Mouse (Mus musculus) layer of hippocampus, adult 2 months (tissue): ENCODE results near the gene Atic. TPM values are rescaled to one million over a fixed set of nuclear protein-coding genes. Genes with fewer than 3 reads are reported as not detected.
A peak's percentile ranks its signal among the peaks of the same experiment; 100 is the strongest.

Experiments used
- DNase-seq, 2 experiments: peaks; one replicate each; pipeline ENCODE4 v3.0.0; 2022; ENCODE audit warnings: low spot score in 2 of 2
- H3K27ac ChIP-seq: fragments of 200-600 bp; 2 replicates; pipeline ENCODE4 v1.8.1; 2022
- H3K4me3 ChIP-seq: fragments of 200-600 bp; 2 replicates; pipeline ENCODE4 v1.8.1; 2022; ENCODE audit warnings: mild to moderate bottlenecking
- CTCF ChIP-seq: fragments of 200-600 bp; conservative IDR thresholded peaks from 2 replicates; pipeline ENCODE4 v1.8.1; 2022; ENCODE audit warnings: antibody characterized with exemption, mild to moderate bottlenecking, moderate library complexity
- long read RNA-seq, 2 experiments: library from polyadenylated mRNA; stranded (forward); transcript quantifications; one replicate each; pipeline ENCODE4 v2.0.0; 2021; ENCODE audit warnings: borderline mapping rate in 2 of 2
- total RNA-seq, 2 experiments: library from RNA; stranded (reverse); gene quantifications; 2 replicates each; pipeline ENCODE4 v1.2.3; 2021

The Atic gene
- 10 to 100 TPM; 31.7 to 37.9 TPM for total RNA-seq
- long read RNA-seq, experiment 1, transcript Atic-201 (16 exons, 2,845 nt): major isoform, 11 of 13 reads
- long read RNA-seq, experiment 1, partial matches to known transcripts: 1 of 13 reads
- long read RNA-seq, experiment 1, other reads (novel, unspliced or antisense): 1 of 13 reads
- long read RNA-seq, experiment 2, transcript Atic-201 (16 exons, 2,845 nt): major isoform, 8 of 17 reads
- long read RNA-seq, experiment 2, partial matches to known transcripts: 8 of 17 reads
- long read RNA-seq, experiment 2, other reads (novel, unspliced or antisense): 1 of 17 reads

DNA sequence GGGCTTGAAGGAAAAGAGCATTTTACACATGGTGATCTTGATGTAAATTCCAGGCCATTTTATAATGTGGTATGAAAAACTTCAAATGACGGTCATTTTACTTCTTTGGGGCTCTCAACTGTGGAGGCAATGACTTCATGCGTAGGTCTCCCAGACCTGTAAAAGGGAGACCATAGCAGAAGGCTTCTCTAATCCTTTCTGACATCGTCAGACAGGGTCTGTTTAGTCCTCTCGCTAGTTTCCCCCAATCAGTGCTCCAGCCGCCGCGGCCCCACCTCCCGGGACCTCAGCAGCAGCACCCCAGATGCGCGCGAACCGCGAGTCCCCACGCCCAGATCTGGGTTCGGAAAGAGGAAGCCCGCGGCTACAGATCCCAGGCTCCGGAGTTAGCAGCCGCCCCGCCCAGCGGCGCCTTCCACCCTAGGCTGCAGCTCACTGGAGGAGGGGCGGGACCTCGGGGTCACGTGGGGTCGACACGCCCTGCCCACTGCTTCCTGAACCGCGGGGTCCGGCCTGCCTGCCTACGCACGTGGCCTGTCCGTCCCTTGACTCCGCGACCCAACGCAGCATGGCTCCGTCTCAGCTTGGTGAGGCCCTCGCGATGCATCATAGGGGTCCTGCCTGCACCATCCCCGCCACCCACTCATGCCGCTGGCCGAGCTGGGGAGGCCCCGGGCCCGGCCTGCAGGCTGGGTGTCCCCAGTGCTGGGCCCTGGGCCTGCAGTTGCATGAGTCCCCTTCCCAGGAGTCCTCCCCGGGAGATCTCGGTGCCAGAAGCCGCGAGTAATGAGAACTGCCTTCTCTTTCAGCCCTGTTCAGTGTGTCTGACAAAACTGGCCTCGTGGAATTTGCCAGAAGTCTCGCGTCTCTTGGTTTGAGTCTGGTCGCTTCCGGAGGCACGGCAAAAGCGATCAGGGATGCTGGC, at the start of gene Atic:
Atic (plus strand) TSS at position 463 of the 925 bp plus-strand sequence.
- H3K4me3 ChIP-seq: peak within 1 kb of the TSS; percentile 70
- H3K27ac ChIP-seq: peak within 1 kb of the TSS; percentile 81
- DNase-seq: peak; percentile 79 to 82
- TF ChIP-seq CTCF: no peak

DNA sequence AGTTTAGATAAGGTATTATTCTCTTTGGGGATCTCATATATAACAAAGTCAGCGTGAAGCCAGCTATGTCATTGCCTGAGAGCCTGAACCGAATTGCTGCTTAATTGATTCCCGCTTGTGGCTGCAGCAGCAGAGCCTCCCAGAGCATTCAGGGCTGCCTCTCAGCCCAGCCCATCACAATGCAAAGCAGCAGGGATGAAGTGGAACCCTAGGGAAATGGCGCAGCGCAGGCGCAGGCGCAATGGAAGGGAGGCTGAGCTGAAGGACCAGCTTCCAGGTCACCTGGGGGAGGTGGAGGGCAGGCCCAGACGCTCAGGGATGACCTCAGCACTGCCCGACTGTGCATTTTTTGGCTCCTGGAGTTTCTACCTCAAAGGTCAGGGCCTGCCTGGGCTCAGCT, 49.7 kb upstream of the Atic start:
- H3K4me3 ChIP-seq: no peak overlapping the region
- no peak for DNase-seq
- TF ChIP-seq CTCF: no peak

DNA sequence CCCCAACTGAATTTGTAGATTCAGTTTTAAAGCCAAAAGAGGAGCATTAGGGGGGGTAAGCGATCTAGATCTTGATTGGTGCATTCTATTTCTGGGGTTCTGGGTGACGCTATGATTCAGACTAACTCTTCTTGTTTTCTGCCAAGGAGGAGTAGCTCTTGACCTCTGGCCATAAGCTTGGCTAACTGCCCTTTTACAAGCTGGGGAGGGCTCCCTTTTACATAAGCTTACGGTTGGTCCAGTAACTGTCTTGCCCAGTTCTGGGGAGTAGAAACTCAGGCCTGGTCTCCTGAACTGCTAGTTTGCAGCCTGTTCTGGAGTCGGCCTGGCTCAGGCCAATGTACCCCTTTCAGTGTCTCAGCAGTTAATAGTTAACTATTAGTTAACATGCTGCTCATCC, 41.9 kb upstream of the Atic start:
- Histone ChIP-seq H3K4me3 (no peak overlapping the region), H3K27ac (no peak overlapping the region)
- TF ChIP-seq CTCF: no peak
- no peak for DNase-seq

More for the DNA sequence above, 49.7 kb upstream of the Atic start:
- H3K27ac ChIP-seq: no peak overlapping the region

DNA sequence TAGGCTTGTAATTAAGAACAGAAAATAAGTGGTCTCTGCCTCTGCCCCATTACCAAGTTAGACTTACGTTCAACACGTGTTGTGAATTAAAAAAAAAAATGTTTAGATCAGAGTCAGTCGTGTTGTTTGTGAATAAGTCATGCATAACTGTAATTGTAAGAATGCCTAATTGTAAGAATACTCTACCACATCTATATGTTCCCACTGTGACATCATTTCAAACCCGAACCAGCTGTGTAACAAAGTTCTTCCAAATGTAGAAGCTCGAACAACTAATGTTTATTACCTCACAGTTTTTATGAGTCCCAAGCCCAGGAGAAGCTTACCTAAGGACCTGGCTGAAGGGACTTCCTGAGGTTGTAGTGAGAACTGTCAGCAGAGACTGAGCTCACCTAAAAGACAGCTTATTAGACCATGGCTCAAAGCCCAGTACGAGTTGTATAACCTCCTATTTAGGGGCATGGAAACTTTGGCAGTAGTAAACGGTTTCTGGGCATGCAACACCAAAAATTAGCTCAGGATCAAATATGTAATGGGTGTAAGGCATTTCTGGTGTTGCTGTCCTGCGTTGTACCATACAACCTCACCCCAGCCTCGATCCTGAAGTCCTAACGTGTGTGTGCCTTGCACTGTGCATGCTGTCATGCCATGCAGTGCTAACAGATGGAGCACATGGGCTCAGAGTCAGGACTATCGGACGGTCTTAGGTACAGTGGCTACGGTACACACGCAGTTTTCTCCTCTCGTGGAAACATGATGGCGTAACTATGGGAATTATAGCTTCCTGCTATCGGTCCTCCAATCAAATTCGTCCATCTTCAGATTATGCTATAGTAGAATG, 27.9 kb upstream of the Atic start:
- TF ChIP-seq CTCF: no peak
- no peak for DNase-seq
- no peak overlapping the region for H3K27ac ChIP-seq
- H3K4me3 ChIP-seq: no peak overlapping the region

DNA sequence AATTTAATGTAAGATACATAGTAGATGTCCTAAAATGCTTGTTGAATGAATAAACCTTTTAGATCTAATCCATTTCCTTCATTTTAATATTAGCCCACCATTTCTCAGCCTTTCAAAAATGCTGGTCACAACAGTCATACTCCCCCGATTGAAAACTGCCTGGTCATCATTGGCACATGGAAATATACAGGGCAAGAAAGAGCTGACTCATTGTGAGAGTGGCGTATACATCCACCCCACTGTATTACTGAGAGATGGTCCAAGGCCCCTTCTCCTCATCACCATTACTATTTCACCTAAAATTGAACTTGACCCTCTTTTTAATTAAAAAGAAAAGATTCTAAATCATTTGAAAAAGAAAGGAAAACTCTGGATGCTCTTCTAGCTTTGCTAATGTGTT, 26.2 kb upstream of the Atic start:
- H3K4me3 ChIP-seq: no peak overlapping the region
- H3K27ac ChIP-seq: no peak overlapping the region
- DNase-seq: no peak
- no peak for TF ChIP-seq CTCF

DNA sequence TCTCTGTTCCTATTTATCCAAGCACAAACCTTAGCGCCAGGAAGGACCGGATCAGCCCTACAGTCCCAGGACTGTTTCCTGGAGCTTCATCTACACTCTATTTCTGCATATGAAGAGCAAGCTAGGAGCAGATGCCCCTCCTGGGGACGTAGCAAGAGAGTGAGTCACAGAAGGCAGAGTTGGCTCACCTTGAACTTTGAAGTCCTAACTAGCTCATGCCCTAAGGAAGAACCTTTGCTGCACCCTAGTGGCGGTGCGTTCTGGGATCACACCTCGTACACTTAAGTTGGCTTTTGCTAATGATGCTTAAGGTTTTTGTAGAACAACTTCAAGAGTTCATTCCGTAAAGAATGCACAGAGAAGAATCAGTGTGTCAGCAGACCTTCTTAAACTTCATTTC, 25.3 kb upstream of the Atic start:
- TF ChIP-seq CTCF: peak; percentile 68
- Histone ChIP-seq H3K4me3 (no peak overlapping the region), H3K27ac (no peak overlapping the region)
- no peak for DNase-seq

DNA sequence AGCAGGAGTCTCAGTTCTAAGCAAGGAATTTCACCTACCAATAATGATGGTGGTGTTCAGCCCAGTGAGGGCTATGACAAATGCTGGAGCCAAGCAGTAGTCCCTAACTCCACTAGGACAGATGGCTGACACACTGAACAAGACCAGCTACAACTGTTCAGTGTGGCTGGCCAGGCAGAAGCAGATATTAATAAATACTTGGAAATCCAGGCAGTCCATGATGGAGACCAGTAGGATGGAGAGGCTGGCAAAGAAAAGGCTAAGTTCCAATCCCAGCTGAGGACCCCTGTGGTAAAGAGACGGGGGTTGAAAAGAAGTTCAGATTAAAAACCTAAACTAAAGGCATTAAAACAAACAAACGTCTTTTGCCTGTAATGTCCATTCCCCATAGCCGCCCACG, 17.3 kb upstream of the Atic start:
- no peak overlapping the region for H3K27ac ChIP-seq
- H3K4me3 ChIP-seq: no peak overlapping the region
- no peak for DNase-seq
- no peak for TF ChIP-seq CTCF

DNA sequence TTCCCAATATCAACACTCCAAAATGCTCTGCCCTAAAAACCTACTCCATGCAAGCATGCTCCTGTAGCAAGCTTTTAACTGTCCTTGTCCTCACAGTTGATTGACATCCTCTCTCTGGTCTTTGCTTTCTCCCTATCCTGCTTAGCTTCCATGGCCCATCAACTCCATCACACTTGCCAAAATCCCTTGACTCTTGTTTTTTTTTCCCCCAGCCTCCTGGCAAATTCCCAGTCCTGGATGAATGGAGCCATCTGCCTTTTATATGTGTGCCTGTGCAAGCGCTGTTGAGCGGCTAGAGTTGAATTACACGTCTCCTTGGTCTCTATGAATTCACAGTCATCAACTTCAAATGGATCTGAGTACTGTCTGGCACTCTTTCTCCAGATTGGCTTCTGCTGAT, 16.5 kb upstream of the Atic start:
- Histone ChIP-seq H3K27ac (no peak overlapping the region), H3K4me3 (no peak overlapping the region)
- no peak for TF ChIP-seq CTCF
- no peak for DNase-seq

DNA sequence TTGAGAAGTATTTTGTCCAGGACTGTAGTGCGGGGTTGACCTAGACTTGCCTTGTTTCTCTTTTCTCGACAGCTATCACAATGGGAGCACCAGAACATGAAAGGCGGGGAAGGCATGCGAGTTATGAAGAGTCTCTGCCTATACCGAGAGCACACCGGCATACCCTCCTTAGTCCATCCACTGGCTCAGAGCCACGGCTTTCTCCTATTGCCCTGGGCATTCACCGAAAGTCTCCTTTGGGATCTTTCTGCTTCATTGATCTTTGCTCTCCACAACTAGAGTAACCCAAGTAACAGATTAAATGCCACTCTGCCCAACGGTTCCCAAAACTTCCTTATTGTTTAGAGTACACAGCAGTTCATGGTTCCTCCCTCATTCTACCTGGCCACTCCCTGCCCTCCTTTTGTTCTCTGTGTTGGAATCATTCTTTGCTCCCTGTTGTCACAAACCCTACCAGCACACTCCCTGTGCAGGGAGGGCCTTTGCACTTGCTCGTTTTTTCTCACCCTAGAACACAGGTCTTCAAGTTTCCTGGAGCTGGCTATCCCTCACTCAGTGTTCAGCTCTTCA, 6.2 kb upstream of the Atic start:
- H3K27ac ChIP-seq: no peak overlapping the region
- TF ChIP-seq CTCF: no peak
- no peak for DNase-seq
- H3K4me3 ChIP-seq: no peak overlapping the region

DNA sequence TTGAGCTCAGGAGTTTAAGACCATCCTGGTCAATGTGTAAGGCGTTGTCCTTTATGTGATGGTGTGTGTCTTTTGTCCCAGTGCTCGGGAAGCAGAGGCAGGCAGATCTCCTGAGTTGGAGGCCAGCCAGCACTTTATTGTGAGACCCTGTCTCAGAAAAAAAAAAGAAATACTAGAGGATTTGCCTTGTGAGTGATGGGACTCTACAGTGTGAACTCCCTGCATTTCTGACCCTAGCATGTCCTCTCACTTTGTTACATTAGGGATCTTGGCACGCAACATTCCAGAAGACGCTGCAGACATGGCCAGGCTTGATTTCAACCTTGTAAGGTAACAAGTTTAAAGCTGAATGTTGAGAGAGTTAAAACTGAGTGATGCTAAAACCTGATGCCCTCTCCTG, 3.7 kb downstream of the Atic start:
- H3K4me3 ChIP-seq: no peak overlapping the region
- TF ChIP-seq CTCF: no peak
- DNase-seq: no peak
- no peak overlapping the region for H3K27ac ChIP-seq

DNA sequence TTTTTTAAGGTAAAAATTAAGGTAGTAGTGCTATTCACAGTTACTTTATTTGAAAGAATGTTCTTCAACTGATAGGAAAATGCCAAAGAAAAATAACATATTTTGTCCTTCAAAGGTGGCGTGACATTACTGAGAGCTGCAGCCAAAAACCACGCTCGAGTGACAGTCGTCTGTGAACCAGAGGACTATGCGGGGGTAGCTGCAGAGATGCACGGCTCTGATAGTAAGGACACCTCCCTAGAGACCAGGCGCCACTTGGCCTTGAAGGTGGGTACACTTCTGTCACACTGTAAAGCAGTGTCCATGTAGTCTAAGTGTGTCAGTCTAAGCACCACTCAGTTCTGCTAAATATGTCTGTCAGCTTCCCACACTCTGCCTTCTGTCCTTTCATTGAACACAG, 7.3 kb downstream of the Atic start:
- no peak for DNase-seq
- H3K4me3 ChIP-seq: no peak overlapping the region
- no peak for TF ChIP-seq CTCF
- no peak overlapping the region for H3K27ac ChIP-seq

DNA sequence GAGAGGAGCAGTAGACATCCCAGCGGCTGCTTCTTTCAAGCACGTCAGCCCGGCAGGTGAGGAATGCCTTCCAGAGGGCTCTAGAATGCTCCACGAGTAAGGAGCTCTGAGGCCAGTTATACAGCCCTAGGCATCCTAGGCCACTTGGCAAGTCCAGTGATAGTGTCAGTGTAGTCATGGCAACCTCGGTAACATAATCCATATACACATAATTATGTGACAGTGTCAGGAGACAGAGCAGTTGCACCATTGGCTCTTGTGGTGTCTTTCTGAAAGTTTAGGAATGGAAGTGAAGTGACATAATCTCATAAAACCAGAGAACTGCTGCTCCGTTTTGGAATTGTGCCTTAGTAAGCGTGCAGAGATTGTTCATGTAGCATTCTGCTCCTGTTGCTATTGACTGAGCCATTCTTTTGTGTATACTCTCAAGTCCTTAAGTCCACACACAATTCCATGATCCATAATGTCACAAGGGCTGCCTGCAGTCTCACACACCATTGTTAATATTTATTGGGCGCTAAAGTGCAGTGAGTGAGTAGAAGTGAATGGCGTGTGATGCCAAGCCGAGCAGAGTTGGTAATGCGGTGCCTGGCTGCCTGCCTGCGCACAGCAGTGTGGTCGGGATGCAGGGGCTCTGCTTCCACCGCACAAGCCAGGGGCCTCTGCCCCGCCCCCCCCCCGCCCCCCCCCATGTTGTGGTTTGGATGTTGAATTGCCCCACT, 11.1 kb downstream of the Atic start:
- Histone ChIP-seq H3K27ac (no peak overlapping the region), H3K4me3 (no peak overlapping the region)
- no peak for TF ChIP-seq CTCF
- no peak for DNase-seq
